Mouse (Mus musculus): Measurements from ENCODE around the gene Rarres1. TPM values are rescaled to one million over a fixed set of nuclear protein-coding genes. Genes with fewer than 3 reads are reported as not detected.

Gene Rarres1
- polyA plus RNA-seq, 1 experiment from 2014 or later, result 2.6 TPM

GRCm38 (mm10) chr3:67497998-67498397, 17.3 kb downstream of the Rarres1 start:
- DNase-seq (ENCODE audit: low spot score) (no peak), ATAC-seq (no peak)
- H3K27me3 ChIP-seq (replicated peaks; ENCODE audit: insufficient read depth, low read length), result no peaks in the 10 kb centered on the region
- H3K36me3 ChIP-seq (ENCODE audit: insufficient read depth, low read length), result no peaks in the 10 kb centered on the region
- no peak overlapping the region for H3K4me3 ChIP-seq (ENCODE audit: low read depth, low read length)
- H3K4me1 ChIP-seq (ENCODE audit: insufficient read depth, low read depth, low read length), result no peaks in the 10 kb centered on the region
- 52% methylated on average over 2 of the region's 2 CpGs for WGBS
- H3K27ac ChIP-seq (ENCODE audit: low read length), result no peak overlapping the region
- TF ChIP-seq EP300 (IDR thresholded peaks at IDR 0.05), result no peak
- no peak for TF ChIP-seq CTCF (IDR thresholded peaks at IDR 0.05)
- H3K4me2 ChIP-seq (replicated peaks; ENCODE audit: low read depth, low read length), result no peak overlapping the region
- no peaks in the 10 kb centered on the region for H3K9me3 ChIP-seq (ENCODE audit: low read length)
- no peak overlapping the region for H3K9ac ChIP-seq (replicated peaks; ENCODE audit: low read depth)

GRCm38 (mm10) chr3:67496310-67496709, 19.0 kb downstream of the Rarres1 start:
- Histone ChIP-seq H3K27ac (ENCODE audit: low read length) (no peak overlapping the region), H3K4me1 (ENCODE audit: insufficient read depth, low read depth, low read length) (no peaks in the 10 kb centered on the region), H3K9me3 (ENCODE audit: low read length) (no peaks in the 10 kb centered on the region), H3K4me3 (ENCODE audit: low read depth, low read length) (no peak overlapping the region), H3K4me2 (replicated peaks; ENCODE audit: low read depth, low read length) (no peak overlapping the region), H3K27me3 (replicated peaks; ENCODE audit: insufficient read depth, low read length) (no peaks in the 10 kb centered on the region), H3K9ac (replicated peaks; ENCODE audit: low read depth) (no peak overlapping the region), H3K36me3 (ENCODE audit: insufficient read depth, low read length) (no peaks in the 10 kb centered on the region)
- 83% methylated on average over 10 of the region's 10 CpGs for WGBS
- no peak for DNase-seq (ENCODE audit: low spot score)
- TF ChIP-seq EP300 (IDR thresholded peaks at IDR 0.05) (no peak), CTCF (IDR thresholded peaks at IDR 0.05) (no peak)
- ATAC-seq, result no peak

- no peaks in the 10 kb centered on the region for H3K4me1 ChIP-seq (ENCODE audit: insufficient read depth, low read depth, low read length)
- TF ChIP-seq CTCF (IDR thresholded peaks at IDR 0.05) (no peak), EP300 (IDR thresholded peaks at IDR 0.05) (no peak)
- H3K9me3 ChIP-seq (ENCODE audit: low read length), result no peaks in the 10 kb centered on the region
- H3K27me3 ChIP-seq (replicated peaks; ENCODE audit: insufficient read depth, low read length), result no peaks in the 10 kb centered on the region
- H3K4me2 ChIP-seq (replicated peaks; ENCODE audit: low read depth, low read length), result no peak overlapping the region
- no peak overlapping the region for H3K27ac ChIP-seq (ENCODE audit: low read length)
- H3K36me3 ChIP-seq (ENCODE audit: insufficient read depth, low read length), result no peaks in the 10 kb centered on the region
- WGBS, result 86% methylated on average over 8 of the region's 8 CpGs
- DNase-seq (ENCODE audit: low spot score) (no peak), ATAC-seq (no peak)
- no peak overlapping the region for H3K4me3 ChIP-seq (ENCODE audit: low read depth, low read length)
- no peak overlapping the region for H3K9ac ChIP-seq (replicated peaks; ENCODE audit: low read depth)
These were observed 22.2 kb downstream of the Rarres1 start for GRCm38 (mm10) chr3:67493132-67493531.

- H3K9me3 ChIP-seq (ENCODE audit: low read length), result no peaks in the 10 kb centered on the region
- no peaks in the 10 kb centered on the region for H3K36me3 ChIP-seq (ENCODE audit: insufficient read depth, low read length)
- no peaks in the 10 kb centered on the region for H3K27me3 ChIP-seq (replicated peaks; ENCODE audit: insufficient read depth, low read length)
- H3K9ac ChIP-seq (replicated peaks; ENCODE audit: low read depth), result no peak overlapping the region
- DNase-seq (ENCODE audit: low spot score), result no peak
- TF ChIP-seq CTCF (IDR thresholded peaks at IDR 0.05), result no peak
- no peak for TF ChIP-seq EP300 (IDR thresholded peaks at IDR 0.05)
- 79% methylated on average over 8 of the region's 8 CpGs for WGBS
- no peak for ATAC-seq
- no peak overlapping the region for H3K27ac ChIP-seq (ENCODE audit: low read length)
- no peak overlapping the region for H3K4me3 ChIP-seq (ENCODE audit: low read depth, low read length)
- no peaks in the 10 kb centered on the region for H3K4me1 ChIP-seq (ENCODE audit: insufficient read depth, low read depth, low read length)
- no peak overlapping the region for H3K4me2 ChIP-seq (replicated peaks; ENCODE audit: low read depth, low read length)
These were observed 23.0 kb downstream of the Rarres1 start for GRCm38 (mm10) chr3:67492086-67492869.

GRCm38 (mm10) chr3:67490156-67490555, 25.2 kb downstream of the Rarres1 start:
- ATAC-seq, result no peak
- WGBS, result 23% methylated on average over 4 of the region's 4 CpGs
- H3K4me2 ChIP-seq (replicated peaks; ENCODE audit: low read depth, low read length), result no peak overlapping the region
- H3K4me1 ChIP-seq (ENCODE audit: insufficient read depth, low read depth, low read length), result no peaks in the 10 kb centered on the region
- H3K9ac ChIP-seq (replicated peaks; ENCODE audit: low read depth), result no peak overlapping the region
- no peak overlapping the region for H3K4me3 ChIP-seq (ENCODE audit: low read depth, low read length)
- H3K27ac ChIP-seq (ENCODE audit: low read length), result no peak overlapping the region
- no peaks in the 10 kb centered on the region for H3K27me3 ChIP-seq (replicated peaks; ENCODE audit: insufficient read depth, low read length)
- H3K9me3 ChIP-seq (ENCODE audit: low read length), result no peaks in the 10 kb centered on the region
- H3K36me3 ChIP-seq (ENCODE audit: insufficient read depth, low read length), result no peaks in the 10 kb centered on the region
- DNase-seq (ENCODE audit: low spot score), result no peak
- TF ChIP-seq CTCF (IDR thresholded peaks at IDR 0.05) (no peak), EP300 (IDR thresholded peaks at IDR 0.05) (no peak)

GRCm38 (mm10) chr3:67485233-67485632, 30.1 kb downstream of the Rarres1 start:
- H3K4me1 ChIP-seq (ENCODE audit: insufficient read depth, low read depth, low read length), result no peaks in the 10 kb centered on the region
- no peaks in the 10 kb centered on the region for H3K9me3 ChIP-seq (ENCODE audit: low read length)
- H3K36me3 ChIP-seq (ENCODE audit: insufficient read depth, low read length), result no peaks in the 10 kb centered on the region
- DNase-seq (ENCODE audit: low spot score) (no peak), ATAC-seq (no peak)
- TF ChIP-seq EP300 (IDR thresholded peaks at IDR 0.05) (no peak), CTCF (IDR thresholded peaks at IDR 0.05) (no peak)
- H3K4me2 ChIP-seq (replicated peaks; ENCODE audit: low read depth, low read length), result no peak overlapping the region
- no peaks in the 10 kb centered on the region for H3K27me3 ChIP-seq (replicated peaks; ENCODE audit: insufficient read depth, low read length)
- no peak overlapping the region for H3K4me3 ChIP-seq (ENCODE audit: low read depth, low read length)
- H3K27ac ChIP-seq (ENCODE audit: low read length), result no peak overlapping the region
- H3K9ac ChIP-seq (replicated peaks; ENCODE audit: low read depth), result no peak overlapping the region
- 83% methylated on average over 2 of the region's 2 CpGs for WGBS
